Mouse (Mus musculus) urinary bladder, postnatal 36 days (tissue): ENCODE data around the gene Stard10.

Experiments
- DNase-seq, 2 experiments: peaks; one replicate each; pipeline ENCODE4 v3.0.0; 2022; ENCODE audit warnings: low spot score in 2 of 2, mixed read lengths in 1 of 2

Stard10 gene

GRCm38 (mm10) chr7:101330841-101331173 lies 13.9 kb downstream of the Stard10 start:
- DNase-seq, result no peak

DNA sequence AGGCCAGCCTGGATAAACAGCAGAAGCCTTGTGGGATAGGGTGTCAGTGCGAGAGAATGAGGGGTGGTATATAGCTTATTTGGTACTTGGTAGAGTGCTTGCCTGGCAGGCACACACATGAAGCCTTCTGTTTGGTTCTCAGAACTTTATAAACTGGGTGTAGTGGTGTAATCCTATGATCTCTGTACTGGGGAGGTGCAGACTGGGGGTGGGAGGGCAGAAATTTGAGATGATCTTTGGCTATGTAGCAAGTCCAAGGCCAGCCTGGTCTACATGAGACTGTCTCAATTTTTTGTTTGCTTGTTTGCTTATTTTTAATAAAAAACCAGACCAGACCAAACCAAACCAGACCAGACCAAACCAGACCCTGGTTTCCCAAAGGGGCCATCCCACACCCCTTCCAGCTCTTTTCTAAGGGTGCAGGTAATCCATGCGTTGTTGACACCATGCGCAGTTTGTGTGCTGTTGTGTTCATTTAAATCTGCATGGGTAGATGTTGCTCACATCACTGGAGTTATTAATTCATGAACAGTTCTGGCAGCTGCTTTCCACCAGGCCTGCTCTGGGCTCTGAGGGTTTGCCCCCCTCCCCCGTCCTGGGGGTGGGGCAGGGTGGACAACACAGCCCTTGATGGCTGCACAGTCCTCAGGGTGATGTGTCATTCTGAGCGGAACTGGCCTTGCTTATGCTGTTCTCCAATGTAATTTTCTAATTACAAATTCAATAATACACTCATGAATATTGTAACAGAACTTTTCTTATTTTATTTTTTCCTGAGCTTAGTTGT lies 15.4 kb downstream of the Stard10 start:
- no peak for DNase-seq

GRCm38 (mm10) chr7:101335228-101335627 lies 18.3 kb downstream of the Stard10 start:
- DNase-seq, result no peak

DNA sequence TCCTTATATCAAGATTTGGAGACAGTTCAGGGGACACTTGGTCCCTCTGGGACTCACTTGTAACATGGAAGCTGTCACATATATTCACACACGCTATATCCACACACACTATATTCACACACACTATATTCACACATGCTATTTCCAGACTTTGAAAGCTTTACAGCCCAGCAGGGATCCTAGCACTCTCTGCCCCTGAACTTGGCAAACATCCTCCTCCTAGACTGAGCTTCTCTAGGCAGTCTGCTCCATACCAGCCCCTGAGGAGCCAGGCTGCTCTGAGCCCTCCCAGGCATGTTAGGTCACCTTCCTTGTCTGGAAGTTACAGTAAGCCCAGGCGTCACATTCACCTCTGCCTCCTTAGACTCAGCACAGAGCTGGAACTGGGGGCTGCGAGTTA lies 19.8 kb downstream of the Stard10 start:
- no peak for DNase-seq

DNA sequence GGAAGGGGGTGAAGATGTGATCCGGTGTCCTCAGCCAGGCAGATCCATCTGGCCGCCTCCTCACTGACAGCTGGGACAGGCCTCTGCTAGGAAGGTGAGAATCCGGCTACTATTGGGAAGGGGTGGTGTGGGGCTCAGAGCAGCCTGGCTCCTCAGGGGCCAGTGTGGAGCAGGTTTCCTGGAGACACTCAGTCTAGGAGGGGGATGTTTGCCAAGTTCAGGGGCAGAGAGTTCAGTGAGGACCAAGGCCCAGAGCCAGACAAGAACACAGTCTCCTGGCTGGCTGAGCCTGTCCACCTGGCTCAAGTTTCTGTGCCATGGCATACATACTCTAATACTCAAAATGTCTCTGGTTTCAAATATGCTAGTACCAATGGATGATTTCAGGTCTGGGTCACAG lies 20.5 kb downstream of the Stard10 start:
- no peak for DNase-seq

GRCm38 (mm10) chr7:101341405-101341804 lies 24.5 kb downstream of the Stard10 start:
- no peak for DNase-seq

DNA sequence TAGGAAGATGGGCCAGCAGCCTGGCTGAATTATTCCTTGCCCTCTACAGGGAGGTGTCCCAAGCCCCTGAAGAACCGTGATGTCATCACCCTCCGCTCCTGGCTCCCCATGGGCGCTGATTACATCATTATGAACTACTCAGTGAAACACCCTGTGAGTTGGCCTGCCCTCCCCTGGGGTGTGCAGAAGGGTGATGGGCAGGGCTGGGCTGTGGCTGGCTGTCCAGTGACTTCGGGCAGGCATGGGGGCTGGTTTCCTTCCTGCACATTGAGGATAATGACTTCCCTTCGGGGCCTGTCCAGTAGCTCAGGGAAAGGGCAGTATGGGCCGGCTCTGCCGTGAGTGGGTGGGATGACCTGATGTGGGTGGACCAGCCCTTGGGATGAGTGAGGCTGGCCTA lies 26.2 kb downstream of the Stard10 start:
- DNase-seq, result no peak

- no peak for DNase-seq
These were observed 28.0 kb downstream of the Stard10 start for GRCm38 (mm10) chr7:101344892-101345291.

GRCm38 (mm10) chr7:101346991-101347390 lies 30.1 kb downstream of the Stard10 start:
- no peak for DNase-seq

GRCm38 (mm10) chr7:101347767-101348270 lies 30.9 kb downstream of the Stard10 start, which contains the start of gene Arap1:
Gene Arap1, plus strand, starts transcription at chr7:101348067.
- DNase-seq, result peak; percentile 55 to 70

- no peak for DNase-seq
These were observed 31.4 kb downstream of the Stard10 start for GRCm38 (mm10) chr7:101348312-101348711.

GRCm38 (mm10) chr7:101349861-101350260 lies 33.0 kb downstream of the Stard10 start:
- DNase-seq, result no peak

GRCm38 (mm10) chr7:101352404-101352803 lies 35.5 kb downstream of the Stard10 start:
- DNase-seq, result no peak

DNA sequence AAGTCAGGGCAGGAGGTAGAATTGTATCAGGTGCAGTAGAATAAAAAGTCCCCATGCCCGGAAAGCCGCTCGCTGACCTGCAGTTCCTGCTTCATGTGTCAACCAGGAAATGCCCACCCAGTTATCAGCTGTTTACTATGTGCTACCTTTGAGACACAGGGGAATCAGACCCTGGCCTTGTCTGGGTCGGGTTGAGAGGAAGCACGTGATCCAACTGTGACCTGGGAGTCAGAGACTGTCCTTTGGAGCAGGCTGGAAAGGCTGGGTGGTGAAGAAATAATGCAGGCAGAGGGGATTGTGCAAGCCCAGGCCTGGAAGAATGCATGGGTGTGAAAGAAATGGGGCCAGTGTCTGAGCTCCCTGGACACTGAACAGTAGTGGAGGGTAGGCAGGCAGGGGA lies 37.5 kb downstream of the Stard10 start:
- peak in 1 of 2 experiments; percentile 59 for DNase-seq

DNA sequence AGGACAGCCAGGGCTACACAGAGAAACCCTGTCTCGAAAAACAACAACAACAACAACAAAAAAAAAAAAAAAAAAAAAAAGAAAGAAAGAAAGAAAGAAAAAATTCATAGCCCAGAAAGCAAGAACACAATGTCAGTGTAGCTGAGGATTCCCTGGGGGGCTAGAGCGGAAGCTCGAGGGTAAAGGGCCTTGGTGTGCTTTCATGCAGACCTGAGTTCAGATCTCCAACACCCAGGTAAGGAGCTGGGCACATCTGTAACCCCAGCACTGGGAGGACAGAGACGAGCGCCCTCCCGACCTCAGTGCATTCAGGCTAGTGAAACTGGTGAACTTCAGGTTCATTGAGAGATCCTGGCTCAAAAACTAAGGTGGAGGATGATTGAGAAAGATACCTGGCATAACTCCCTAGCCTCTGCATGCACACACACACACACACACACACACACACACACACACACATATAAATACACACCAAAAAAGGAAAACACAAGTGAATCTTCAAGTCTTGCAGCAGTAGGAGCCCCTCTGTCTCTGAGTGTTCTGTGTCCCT lies 38.7 kb downstream of the Stard10 start:
- DNase-seq, result no peak

DNA sequence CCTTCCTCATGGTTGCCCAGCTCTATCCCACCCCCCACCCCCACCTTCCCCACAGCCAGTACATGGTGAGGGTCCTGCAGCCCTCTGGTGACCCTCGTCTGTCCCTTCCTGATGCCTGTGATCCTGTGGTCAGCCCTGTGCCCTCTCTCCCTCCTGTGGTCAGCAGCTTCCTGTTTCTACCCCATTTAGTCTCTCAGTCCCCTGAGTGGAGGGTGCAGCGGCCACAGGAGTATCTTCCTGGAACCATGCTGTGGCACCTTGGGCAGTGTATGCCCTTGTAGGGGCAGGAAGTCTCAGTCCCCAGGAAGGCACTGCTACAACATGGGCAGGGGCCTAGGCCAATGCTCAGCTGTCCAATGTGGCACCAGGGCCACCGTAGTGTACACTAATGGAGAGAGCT lies 40.0 kb downstream of the Stard10 start:
- no peak for DNase-seq

DNA sequence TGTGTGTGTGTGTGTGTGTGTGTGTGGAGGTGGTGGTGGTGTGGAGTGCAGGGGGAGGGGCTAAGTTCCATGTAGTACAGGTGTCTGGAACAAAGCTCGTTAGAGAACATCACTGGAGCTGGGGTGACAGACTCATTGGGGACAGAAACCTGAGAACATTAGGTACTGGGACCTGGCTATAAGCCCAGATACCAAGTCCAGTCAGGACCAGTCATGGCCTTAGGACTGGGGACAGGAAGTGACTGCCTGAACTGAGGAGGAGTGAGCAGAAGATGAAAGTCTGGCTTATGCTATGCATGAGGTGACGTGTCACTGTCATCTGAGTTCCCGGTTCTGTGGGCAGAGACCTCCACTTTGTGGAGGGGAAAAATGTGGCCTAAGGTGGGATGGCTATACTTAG lies 43.5 kb downstream of the Stard10 start:
- no peak for DNase-seq

DNA sequence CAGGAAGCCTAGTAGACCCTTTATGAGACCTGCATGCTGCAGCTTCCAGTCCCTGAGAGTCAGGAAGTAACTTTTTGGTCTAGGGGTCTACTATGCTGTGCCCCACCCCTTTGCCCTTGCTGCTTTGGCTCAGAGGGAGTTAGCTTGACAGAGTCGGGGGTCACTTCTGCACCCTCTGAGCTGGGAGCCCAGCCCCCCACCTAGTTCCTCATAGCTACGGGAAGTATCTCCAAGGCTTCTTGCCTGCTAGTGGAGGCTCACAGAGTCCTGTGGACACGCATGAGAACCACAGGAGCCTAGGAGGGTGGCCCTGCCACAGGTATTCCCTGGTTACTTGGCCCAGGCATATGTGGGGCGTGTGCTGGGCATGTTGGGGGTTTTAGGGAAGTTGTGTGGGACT lies 44.1 kb downstream of the Stard10 start:
- DNase-seq, result no peak

GRCm38 (mm10) chr7:101361767-101362166 lies 44.9 kb downstream of the Stard10 start:
- no peak for DNase-seq

DNA sequence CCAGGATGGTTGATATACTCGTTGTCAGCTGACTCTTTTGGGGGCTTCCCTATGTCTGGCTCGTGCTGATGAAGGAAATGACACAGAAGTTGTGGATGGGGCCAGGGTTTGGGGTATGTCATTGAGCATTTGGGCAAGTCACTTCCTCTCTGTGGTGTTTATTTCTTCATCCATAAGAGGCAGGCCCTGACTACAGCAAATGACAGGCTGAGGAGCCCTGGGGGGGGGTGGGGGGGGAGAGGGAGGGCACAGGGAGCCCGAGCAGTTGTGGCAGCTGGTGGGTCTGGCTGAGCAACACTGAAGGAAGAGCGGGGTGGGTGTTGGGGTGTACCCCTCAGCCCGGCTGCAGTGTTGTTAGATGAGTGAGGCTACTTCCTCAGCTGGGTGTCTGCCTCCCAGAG lies 45.9 kb downstream of the Stard10 start:
- no peak for DNase-seq

DNA sequence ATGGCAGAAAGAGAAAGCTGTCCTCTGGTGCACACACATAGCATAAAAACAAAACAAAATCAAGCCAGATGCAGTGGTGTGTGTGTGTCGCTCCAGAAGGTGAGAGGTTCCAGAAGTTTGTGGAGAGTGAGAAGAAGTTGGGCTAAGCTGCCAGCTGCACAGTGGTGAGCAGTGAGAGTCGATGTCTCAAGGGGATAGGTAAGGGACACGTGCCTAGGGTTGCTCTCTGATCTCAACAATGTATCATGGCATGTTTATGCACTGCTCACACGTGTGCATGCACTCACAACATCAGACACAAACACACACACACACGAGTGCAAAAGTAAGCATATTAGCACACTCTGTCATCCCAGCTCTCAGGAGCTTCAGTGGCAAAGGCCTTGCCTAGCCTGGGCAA lies 47.0 kb downstream of the Stard10 start:
- no peak for DNase-seq

- no peak for DNase-seq
These were observed 51.3 kb downstream of the Stard10 start for GRCm38 (mm10) chr7:101367901-101368852.
